Mouse (Mus musculus) cerebellum, postnatal 36 days (tissue): ENCODE measurements around the gene Myo1e.

ENCODE experiments used
- DNase-seq, 2 experiments: peaks; one replicate each; pipeline ENCODE4 v3.0.0; 2021 to 2022; ENCODE audit warnings: mixed read lengths in 2 of 2

The Myo1e gene

GRCm38 (mm10) chr9:70223142-70223541 is 16.0 kb downstream of the Myo1e start:
- no peak for DNase-seq

GRCm38 (mm10) chr9:70224046-70224445 is 16.9 kb downstream of the Myo1e start:
- no peak for DNase-seq

- DNase-seq, result no peak
These were observed 19.2 kb downstream of the Myo1e start for GRCm38 (mm10) chr9:70226359-70226758.

- no peak for DNase-seq
These were observed 22.7 kb downstream of the Myo1e start for GRCm38 (mm10) chr9:70229823-70230222.

- no peak for DNase-seq
These were observed 25.2 kb downstream of the Myo1e start for GRCm38 (mm10) chr9:70232044-70233010.

- no peak for DNase-seq
These were observed 30.0 kb downstream of the Myo1e start for GRCm38 (mm10) chr9:70237136-70237535.

- DNase-seq, result no peak
These were observed 30.4 kb downstream of the Myo1e start for GRCm38 (mm10) chr9:70237561-70237960.

GRCm38 (mm10) chr9:70238391-70238790 is 31.2 kb downstream of the Myo1e start:
- no peak for DNase-seq

GRCm38 (mm10) chr9:70239229-70239628 is 32.1 kb downstream of the Myo1e start:
- no peak for DNase-seq

GRCm38 (mm10) chr9:70240703-70241410 is 33.7 kb downstream of the Myo1e start:
- DNase-seq, result no peak

- no peak for DNase-seq
These were observed 34.3 kb downstream of the Myo1e start for GRCm38 (mm10) chr9:70241411-70241961.

- peak in 1 of 2 experiments; percentile 8 for DNase-seq
These were observed 35.1 kb downstream of the Myo1e start for GRCm38 (mm10) chr9:70242112-70242862.

GRCm38 (mm10) chr9:70243241-70243640 is 36.1 kb downstream of the Myo1e start:
- DNase-seq, result peak; percentile 6 to 8

GRCm38 (mm10) chr9:70243708-70244107 is 36.6 kb downstream of the Myo1e start:
- no peak for DNase-seq

- DNase-seq, result no peak
These were observed 37.0 kb downstream of the Myo1e start for GRCm38 (mm10) chr9:70244115-70244514.

GRCm38 (mm10) chr9:70245040-70245439 is 37.9 kb downstream of the Myo1e start:
- no peak for DNase-seq

GRCm38 (mm10) chr9:70246427-70246826 is 39.3 kb downstream of the Myo1e start:
- DNase-seq, result no peak

GRCm38 (mm10) chr9:70248046-70248445 is 40.9 kb downstream of the Myo1e start:
- no peak for DNase-seq

- no peak for DNase-seq
These were observed 41.7 kb downstream of the Myo1e start for GRCm38 (mm10) chr9:70248826-70249225.

- no peak for DNase-seq
These were observed 42.9 kb downstream of the Myo1e start for GRCm38 (mm10) chr9:70249881-70250681.

GRCm38 (mm10) chr9:70251441-70251985 is 44.4 kb downstream of the Myo1e start:
- no peak for DNase-seq

- no peak for DNase-seq
These were observed 45.9 kb downstream of the Myo1e start for GRCm38 (mm10) chr9:70253016-70253415.
